Mouse (Mus musculus) ES-E14 (cell line): Measurements from ENCODE around the gene Tns1. TPM values are rescaled to one million over a fixed set of nuclear protein-coding genes. Genes with fewer than 3 reads are reported as not detected.

ENCODE experiments used
- DNase-seq: peaks from one replicate; pipeline ENCODE4 v3.0.0-alpha.2; 2013; ENCODE audit warnings: low read depth, low spot score
- H3K27ac ChIP-seq: 2 replicates; pipeline ENCODE4 v1.5.1; 2012; ENCODE audit warnings: low read depth, mild to moderate bottlenecking, low read length, moderate library complexity, mixed read lengths; ENCODE audit not compliant: poor library complexity, insufficient read depth, severe bottlenecking
- H3K36me3 ChIP-seq: 2 replicates; pipeline ENCODE4 v1.6.1; 2012; ENCODE audit warnings: mild to moderate bottlenecking, low read length, moderate library complexity, mixed read lengths; ENCODE audit not compliant: control insufficient read depth, poor library complexity, insufficient read depth, severe bottlenecking
- H3K4me1 ChIP-seq, 2 experiments: fragments of 150-350 bp in 1 of 2; sonication (generic) in 1 of 2; 2 replicates each; pipeline ENCODE4 v1.6.1; 2012; ENCODE audit warnings: low read length in 2 of 2, mild to moderate bottlenecking in 1 of 2, mixed read lengths in 1 of 2; ENCODE audit not compliant: control insufficient read depth in 2 of 2, insufficient read depth in 2 of 2, poor library complexity in 1 of 2
- H3K4me3 ChIP-seq, 2 experiments: fragments of 150-350 bp in 1 of 2; sonication (generic) in 1 of 2; 2 replicates each; pipeline ENCODE4 v1.5.1; 2012; ENCODE audit warnings: low read length in 2 of 2, low read depth in 1 of 2, mild to moderate bottlenecking in 1 of 2, mixed read lengths in 1 of 2; ENCODE audit not compliant: insufficient read depth in 1 of 2, poor library complexity in 1 of 2, severe bottlenecking in 1 of 2
- H3K9ac ChIP-seq: 2 replicates; pipeline ENCODE4 v1.6.1; 2012; ENCODE audit warnings: low read depth, mild to moderate bottlenecking, low read length, mixed read lengths; ENCODE audit not compliant: poor library complexity, insufficient read depth, severe bottlenecking
- H3K9me3 ChIP-seq: fragments of 150-350 bp; sonication (generic); 2 replicates; pipeline ENCODE4 v1.6.1; 2012; ENCODE audit warnings: low read depth, mild to moderate bottlenecking, low read length; ENCODE audit not compliant: control insufficient read depth, insufficient read depth
- CHD2 ChIP-seq: IDR thresholded peaks from 2 replicates; pipeline ENCODE4 v1.6.1; 2014; ENCODE audit warnings: mild to moderate bottlenecking, low read depth, low read length, inconsistent platforms
- HCFC1 ChIP-seq: IDR thresholded peaks from 2 replicates; pipeline ENCODE4 v1.6.1; 2012; ENCODE audit warnings: low read length, inconsistent platforms, borderline replicate concordance; ENCODE audit not compliant: insufficient read depth
- MAFK ChIP-seq: IDR thresholded peaks from 2 replicates; pipeline ENCODE4 v1.6.1; 2014; ENCODE audit warnings: mild to moderate bottlenecking, low read depth, low read length, inconsistent platforms; ENCODE audit not compliant: insufficient read depth
- ZC3H11A ChIP-seq: IDR thresholded peaks from 2 replicates; pipeline ENCODE4 v1.6.1; 2012; ENCODE audit warnings: low read depth, mild to moderate bottlenecking, inconsistent platforms, low read length, borderline replicate concordance
- ZNF384 ChIP-seq: IDR thresholded peaks from 2 replicates; pipeline ENCODE4 v1.6.1; 2012; ENCODE audit warnings: low read depth, low read length, inconsistent platforms
- in situ Hi-C, 2 experiments: fragments of 600-800 bp; cut with MboI; formaldehyde crosslinking; loops; one replicate each; pipeline ENCODE4 v1.15.1; 2025; ENCODE audit warnings: low sequenced_read_pairs in 2 of 2, inconsistent platforms in 1 of 2; ENCODE audit not compliant: unreplicated experiment in 2 of 2
- total RNA-seq: library from RNA; depleted of rRNA; stranded (reverse); fragments of 300-350 nt; gene quantifications from 2 replicates; pipeline ENCODE4 v1.2.3, GENCODE M21; 2012

The Tns1 gene
- total RNA-seq, 1 experiment: 9.5 TPM

GRCm38 (mm10) chr1:73946701-73947100, 177.5 kb downstream of the Tns1 start:
- Histone ChIP-seq H3K9ac (no peak overlapping the region), H3K36me3 (no peaks in the 10 kb centered on the region), H3K9me3 (no peaks in the 10 kb centered on the region), H3K4me3 (no peak overlapping the region), H3K4me1 (peaks cover 0 to 3% of the 10 kb centered on the region in 2 experiments; a peak in 1 of 4 replicates), H3K27ac (no peak overlapping the region)
- no peak for TF ChIP-seq MAFK
- TF ChIP-seq HCFC1: no peak
- TF ChIP-seq ZNF384: no peak
- no peak for TF ChIP-seq ZC3H11A
- no peak for TF ChIP-seq CHD2
- in situ Hi-C loops: no loop called here
- DNase-seq: no peak

- Histone ChIP-seq H3K9ac (no peak overlapping the region), H3K9me3 (no peaks in the 10 kb centered on the region), H3K4me3 (no peak overlapping the region), H3K36me3 (no peaks in the 10 kb centered on the region), H3K27ac (no peak overlapping the region), H3K4me1 (peaks cover 0 to 3% of the 10 kb centered on the region in 2 experiments; a peak in 1 of 4 replicates)
- in situ Hi-C loops: no loop called here
- TF ChIP-seq CHD2: no peak
- DNase-seq: no peak
These were observed 179.9 kb downstream of the Tns1 start for GRCm38 (mm10) chr1:73944393-73944792.

DNA sequence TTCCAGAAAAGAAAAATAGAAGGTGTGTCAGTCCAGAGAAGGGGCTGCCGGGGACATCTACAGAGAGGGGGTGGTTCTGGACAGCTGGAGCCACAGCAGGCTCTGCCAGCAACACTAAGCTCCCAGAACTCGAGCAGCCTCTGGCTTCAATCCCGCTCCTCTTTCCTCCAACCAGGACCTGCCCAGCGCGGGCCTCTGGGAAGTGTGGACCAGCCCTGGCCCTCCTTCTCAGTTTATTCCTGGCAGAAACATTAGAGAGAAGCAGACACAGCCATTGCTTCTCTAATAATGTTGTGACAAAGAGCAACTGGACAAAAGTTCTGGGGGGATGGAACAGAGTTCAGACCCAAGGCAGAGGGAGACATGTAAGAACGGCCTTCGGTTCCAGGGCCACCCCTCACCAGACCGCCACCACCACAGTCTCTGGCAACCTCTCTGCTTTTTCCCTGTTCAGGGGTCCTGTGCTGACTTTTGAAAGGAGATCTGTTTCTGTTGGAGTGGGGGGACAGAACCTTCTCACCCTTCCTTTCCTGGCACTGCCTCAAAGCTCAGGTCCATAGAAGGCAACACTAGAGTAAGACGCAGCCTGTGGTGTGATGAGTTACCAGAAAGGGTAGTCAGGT, 180.5 kb downstream of the Tns1 start:
- TF ChIP-seq HCFC1: no peak
- no peak for TF ChIP-seq ZC3H11A
- no peak for TF ChIP-seq ZNF384
- TF ChIP-seq CHD2: no peak
- no peak for TF ChIP-seq MAFK
- DNase-seq: no peak
- Histone ChIP-seq H3K36me3 (no peaks in the 10 kb centered on the region), H3K9me3 (no peaks in the 10 kb centered on the region), H3K27ac (no peak overlapping the region), H3K9ac (no peak overlapping the region), H3K4me1 (peaks cover 0 to 3% of the 10 kb centered on the region in 2 experiments; a peak in 1 of 4 replicates), H3K4me3 (no peak overlapping the region)
- in situ Hi-C loops: no loop called here

GRCm38 (mm10) chr1:73943255-73943654, 181.0 kb downstream of the Tns1 start:
- no peak overlapping the region; the same call in 1 of the 2 replicates for H3K27ac ChIP-seq
- no peaks in the 10 kb centered on the region for H3K9me3 ChIP-seq
- no peak for DNase-seq
- no peaks in the 10 kb centered on the region for H3K4me1 ChIP-seq
- H3K9ac ChIP-seq: no peak overlapping the region
- no peak for TF ChIP-seq ZNF384
- no peak for TF ChIP-seq MAFK
- TF ChIP-seq ZC3H11A: no peak
- no peak for TF ChIP-seq HCFC1
- TF ChIP-seq CHD2: no peak
- no peaks in the 10 kb centered on the region for H3K36me3 ChIP-seq
- in situ Hi-C loops: no loop called here
- no peak overlapping the region for H3K4me3 ChIP-seq

DNA sequence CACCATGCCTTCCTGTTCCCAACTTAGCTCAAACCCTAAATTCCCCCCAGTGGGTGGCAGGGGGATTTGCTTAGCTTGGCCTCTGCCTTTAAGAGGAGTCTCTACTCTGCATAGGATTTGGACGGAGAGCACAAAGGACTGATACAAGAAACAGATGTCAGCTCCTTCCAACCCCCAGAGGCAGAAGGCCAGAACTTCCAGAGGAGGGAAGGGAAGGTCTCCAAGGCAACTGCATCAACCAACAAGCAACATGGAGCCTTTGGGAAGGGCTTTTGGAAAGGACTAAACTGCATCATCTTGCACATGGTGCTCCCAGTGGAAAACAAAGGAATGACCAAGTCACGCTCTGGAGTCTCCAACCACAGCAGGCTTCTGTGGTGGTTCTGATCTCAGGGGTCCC, 182.0 kb downstream of the Tns1 start:
- TF ChIP-seq ZNF384 (no peak), MAFK (no peak), CHD2 (no peak), HCFC1 (no peak), ZC3H11A (no peak)
- Histone ChIP-seq H3K9ac (no peak overlapping the region), H3K9me3 (no peaks in the 10 kb centered on the region), H3K4me3 (no peak overlapping the region), H3K36me3 (no peaks in the 10 kb centered on the region), H3K4me1 (no peaks in the 10 kb centered on the region), H3K27ac (no peak overlapping the region)
- in situ Hi-C loops: no loop called here
- no peak for DNase-seq
